Mouse (Mus musculus) liver, postnatal 0 days (tissue): ENCODE results near the gene Ddx19b.

ENCODE experiments used
- CTCF ChIP-seq: sonication (generic); IDR thresholded peaks from 2 replicates; pipeline ENCODE4 v1.5.1; 2016; ENCODE audit warnings: antibody characterized with exemption, low read depth
- EP300 ChIP-seq: IDR thresholded peaks from 2 replicates; pipeline ENCODE4 v1.6.1; 2016; ENCODE audit warnings: antibody characterized with exemption, low read depth, mild to moderate bottlenecking

GRCm38 (mm10) chr8:111062893-111063292 lies 31.3 kb upstream of the Ddx19b start:
- TF ChIP-seq CTCF: no peak
- TF ChIP-seq EP300: no peak
